Mouse (Mus musculus) lung, postnatal 4 days (tissue): ENCODE measurements around the gene Rbm34.
"Not testable (repeated sequence)": the region's sequence is repeated elsewhere in the genome, so short reads cannot be mapped to it uniquely, and the experiment has no call there.

Source experiments
- DNase-seq, 2 experiments: peaks; one replicate each; pipeline ENCODE4 v3.0.0; 2021

Gene Rbm34

DNA sequence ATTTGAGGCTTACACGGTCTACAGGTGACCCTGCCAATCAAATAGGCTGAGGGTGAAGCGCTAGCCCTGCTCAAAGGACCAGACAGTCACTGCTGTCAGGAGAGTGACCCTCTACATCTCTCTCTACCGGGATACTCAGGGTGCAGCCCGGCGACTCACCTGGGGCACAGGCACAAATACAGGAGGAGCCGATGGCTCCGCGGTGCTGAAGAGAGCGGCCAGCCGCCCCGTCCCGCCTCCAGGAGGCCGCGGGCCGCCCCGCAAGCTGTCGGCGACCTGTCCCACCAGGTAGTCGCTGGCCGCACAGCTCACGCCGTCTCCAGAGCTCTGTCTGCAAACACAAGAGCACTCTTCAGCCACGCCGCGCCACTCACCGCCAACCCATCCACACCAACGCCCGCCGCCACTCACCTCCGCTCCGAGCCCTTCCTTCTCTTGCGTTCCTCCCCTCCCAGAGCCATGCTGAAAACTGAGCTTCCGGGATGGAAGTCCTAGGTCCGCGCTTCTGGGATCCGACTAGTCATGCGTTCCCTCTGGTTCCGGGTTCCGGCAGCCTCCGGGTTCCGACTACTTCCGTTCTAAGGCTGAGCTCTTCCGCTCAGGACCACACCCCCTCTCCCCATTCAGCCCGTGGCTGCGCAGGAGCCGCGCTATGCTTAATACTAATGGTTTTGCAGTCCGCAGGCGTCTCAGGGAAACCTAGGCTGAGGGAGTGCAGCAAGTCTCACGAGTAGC, at the start of gene Rbm34:
TSS of gene Rbm34 (minus strand) at position 493 of the 735 bp plus-strand sequence.
- DNase-seq: peak; percentile 95 to 97

DNA sequence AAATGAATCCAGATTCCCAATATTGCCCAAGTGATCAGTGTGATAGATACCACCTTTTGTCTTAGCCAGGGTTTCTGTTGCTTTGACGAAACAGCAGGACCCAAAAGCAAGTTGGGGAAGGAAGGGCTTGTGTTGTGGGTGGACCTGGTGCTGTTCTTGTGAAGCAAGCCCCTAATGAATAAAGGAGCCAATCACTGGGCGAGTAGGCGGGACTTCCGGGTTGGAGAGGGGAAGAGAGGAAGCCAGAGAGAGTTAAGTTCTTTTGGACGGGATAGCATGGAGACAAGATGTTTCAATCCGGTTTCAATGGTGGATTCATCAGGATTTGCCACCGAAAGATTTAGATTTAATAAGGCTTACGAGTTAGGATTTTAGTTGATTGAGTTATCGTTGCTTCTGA, 40.8 kb upstream of the Rbm34 start:
- DNase-seq: no peak

DNA sequence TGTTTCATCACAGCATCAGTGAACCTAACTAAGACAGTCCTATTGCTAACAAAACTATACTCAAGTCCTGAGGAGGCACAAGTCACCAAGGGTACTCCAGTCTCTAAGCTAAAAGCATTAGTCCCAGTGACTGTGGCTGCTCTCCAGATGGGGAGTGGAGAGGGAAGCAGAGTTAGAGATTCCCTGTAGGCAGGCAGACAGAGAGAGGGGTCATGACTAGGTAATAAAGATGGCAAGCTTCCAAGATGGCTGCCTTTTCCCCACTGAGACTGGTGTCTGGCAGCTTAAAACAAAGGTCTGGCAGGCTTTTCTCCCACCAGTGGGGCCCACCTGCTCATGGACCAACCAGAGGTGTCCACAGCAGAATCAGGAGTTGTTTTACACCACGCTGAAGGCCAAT, 23.6 kb upstream of the Rbm34 start:
- no peak for DNase-seq

DNA sequence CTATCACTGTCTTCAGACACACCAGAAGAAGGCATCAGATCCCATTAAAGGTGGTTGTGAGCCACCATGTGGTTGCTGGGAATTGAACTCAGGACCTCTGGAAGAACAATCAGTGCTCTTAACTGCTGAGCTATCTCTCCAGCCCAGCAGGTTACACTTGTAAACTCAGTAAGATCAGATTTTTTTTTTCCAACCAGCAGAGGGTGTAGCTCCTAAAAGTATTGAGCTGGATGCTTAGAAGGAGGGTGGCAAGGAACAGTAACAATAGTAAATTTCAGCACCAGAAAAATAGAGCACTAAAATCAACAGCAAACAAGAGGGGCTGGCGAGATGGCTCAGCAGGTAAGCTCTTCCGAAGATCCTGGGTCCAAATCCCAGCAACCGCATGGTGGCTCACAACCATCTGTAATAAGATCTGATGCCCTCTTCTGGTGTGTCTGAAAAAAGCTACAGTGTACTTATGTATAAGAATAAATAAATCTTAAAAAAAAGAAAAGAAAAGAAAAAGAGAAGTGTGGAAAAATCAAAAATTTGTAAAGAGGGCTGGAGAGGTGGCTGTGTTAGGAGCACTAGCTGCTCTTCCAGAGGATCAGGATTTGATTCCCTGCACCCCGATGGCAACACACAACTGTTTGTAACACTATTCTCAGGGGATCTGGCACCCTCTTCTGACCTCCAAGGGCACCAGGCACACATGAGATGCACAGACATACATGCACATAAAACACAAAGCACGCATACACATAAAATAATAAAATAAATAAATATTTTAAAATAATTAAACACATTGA, 18.7 kb upstream of the Rbm34 start:
- DNase-seq: no peak

DNA sequence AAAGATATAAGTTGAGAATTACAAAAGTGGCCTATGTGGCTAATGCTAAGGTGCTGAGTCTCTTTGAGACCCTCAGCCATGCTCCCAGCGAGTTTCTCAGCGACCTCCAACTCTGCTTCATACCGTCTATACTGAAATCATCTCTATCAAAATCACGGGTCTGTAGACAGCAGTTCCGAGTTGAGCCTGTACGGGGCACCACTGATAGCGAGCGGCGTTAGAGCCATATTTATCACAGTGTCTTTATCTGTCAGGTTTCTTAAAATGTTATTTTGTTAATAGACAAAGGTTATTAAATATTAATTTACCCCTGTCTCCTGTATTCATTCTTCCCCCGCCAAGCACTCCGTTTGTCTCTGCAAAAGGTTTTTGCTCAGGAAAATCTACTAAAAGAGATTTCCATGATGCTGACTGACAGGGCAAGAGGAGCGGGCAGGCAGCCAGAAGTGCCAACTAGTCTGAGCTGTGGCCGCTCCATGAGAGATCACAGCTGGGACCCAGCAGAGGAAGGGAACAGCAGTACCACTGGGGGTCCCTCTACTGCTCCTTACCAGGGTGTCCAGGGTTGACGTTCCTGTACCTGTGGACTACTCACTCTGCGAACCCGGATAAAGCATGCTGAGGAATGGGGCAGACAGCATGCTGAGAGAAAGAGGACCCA, 17.6 kb upstream of the Rbm34 start:
- DNase-seq: peak in 1 of 2 experiments; percentile 40

DNA sequence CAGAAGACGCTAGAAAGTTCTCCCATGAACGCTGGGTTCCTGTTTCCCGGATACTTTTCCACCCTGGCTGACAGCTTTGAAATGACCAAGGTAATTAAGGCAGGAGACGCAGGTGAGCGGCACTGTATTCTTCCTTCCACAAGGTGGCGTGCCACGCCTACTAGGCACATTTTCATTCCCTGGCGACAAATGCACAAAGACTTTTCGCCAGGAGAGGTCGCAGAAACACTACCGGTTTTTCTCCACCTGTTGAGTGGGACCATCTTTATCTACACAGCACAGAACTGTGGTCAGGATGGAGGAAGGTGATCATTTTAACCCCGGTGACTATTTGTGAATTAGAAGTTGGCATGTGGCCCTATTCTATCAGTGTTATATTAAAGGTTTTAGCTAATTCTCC, 15.6 kb upstream of the Rbm34 start:
- peak; percentile 75 to 86 for DNase-seq

DNA sequence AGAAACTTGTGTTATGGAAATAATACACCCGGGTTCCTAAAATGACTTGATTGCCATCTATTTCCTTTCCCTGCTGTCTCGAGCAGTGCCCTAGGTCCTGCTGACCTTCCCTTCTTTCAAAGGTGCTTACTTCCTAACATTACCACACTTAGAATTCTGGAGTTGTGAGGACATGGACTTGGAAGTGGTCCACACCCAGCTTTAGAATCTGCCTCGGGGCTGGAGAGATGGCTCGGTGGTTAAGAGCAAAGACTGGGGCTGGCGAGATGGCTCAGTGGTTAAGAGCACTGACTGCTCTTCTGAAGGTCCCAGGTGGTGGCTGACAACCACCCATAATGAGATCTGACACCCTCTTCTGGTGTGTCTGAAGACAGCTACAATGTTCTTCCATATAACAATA, 9.2 kb upstream of the Rbm34 start:
- DNase-seq: no peak

DNA sequence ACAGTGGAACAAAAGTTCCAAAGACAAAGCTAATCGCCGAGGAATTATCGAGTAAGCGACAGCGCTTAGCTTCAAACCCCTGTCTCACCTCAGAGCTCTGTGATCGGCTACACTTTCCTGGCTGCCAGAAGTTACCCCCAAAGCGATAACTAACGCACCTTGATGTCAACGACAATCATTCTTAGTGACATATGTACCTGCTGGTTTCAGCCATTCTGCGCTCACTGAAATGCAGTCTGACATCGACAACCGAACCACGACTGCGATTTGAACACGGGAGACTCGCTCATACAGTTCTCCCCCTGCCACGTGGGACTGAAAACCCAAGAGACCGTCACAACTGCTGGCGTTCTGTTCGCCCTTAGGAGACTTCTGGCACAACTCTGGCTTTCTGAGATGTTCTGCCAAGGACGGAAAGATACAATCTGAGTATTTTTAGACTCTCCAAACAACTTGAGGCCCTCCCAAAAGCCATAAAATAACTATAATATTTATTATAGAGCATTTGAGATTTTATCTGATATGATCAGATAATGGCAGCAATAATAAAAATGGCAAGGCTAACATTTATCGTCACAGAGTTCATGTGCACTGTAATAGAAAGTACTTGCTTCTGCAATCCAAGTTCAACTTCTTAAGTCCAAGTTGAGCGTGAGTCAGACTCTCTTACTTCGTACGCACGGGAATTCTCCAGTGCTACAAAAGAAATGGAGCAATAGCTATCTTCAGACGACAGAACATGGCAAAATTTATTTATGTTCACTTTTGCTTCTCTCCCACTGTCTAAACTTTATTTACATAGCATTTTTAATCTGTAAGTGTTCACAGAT, 8.4 kb upstream of the Rbm34 start:
- peak in 1 of 2 experiments; percentile 16 for DNase-seq

DNA sequence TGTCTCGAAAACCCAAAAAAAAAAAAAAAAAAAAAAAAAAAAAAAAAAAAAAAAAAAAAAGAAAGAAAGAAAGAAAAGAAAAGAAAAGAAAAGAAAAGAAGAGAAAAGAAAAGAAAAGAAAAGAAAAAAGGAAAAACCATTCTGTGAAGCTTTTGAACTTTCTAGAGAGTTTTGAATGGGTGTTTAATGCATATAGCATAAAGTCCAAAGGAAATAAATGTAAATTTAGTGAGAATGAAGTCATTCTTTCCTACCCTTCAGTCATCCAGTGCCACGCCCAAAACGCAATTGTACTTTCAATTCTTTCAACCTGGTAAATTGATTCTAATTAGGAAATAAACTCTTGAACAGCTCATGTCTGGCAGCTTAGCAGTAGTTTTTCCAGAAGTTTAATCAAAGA, 7.7 kb upstream of the Rbm34 start:
- DNase-seq: not testable (repeated sequence)

DNA sequence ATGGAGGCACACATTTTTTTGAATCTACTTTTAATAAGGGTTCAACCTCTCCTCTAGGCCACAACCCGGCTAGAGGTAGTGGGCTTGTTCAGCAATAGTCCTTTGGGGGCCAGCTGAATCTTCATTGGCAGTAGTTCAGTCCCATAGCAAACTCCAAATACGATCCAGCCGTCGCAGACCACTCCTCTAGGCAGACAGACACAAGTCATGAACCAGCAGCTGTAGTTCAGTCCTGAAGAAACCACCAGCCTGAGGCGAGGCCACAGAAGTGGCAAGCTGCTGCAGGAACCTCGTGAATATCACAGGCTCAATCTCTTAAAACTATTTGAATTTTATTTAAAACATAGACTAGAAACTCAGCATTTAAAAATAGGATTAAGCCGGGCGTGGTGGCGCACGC, 7.2 kb upstream of the Rbm34 start:
- DNase-seq: no peak

DNA sequence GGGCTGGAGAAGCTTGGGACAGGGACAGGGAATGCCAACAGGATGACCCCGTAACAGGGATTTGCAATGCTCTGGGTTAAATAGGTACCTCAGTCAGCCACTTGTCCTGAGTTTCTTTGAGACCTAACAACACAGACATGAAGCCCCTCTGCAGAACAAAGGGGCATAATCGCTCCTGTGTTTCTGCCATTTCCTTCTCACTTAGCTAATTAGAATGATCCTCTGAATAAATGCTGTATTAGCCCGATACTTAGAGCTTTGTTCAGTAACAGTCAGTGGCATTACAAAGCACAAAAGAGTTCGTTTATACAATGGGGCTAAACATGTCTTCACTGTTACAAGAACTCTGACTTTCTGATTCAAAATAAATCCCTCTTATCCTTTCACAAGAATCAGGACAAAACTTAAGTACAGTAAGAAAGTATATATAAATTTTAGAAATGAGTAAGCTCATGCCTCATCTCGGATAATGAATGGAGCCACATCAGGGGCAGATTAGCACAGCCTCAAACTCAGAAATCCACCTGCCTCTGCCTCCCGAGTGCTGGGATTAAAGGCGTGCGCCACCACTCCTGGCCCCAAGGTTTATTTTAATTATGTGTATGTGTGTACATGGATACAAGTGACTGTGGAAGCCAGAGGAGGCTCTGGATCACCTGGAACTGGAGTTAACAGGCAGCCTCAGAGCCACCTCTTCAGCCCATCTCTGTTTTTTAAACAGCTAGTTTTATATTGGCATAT, 5.9 kb upstream of the Rbm34 start:
- no peak for DNase-seq

DNA sequence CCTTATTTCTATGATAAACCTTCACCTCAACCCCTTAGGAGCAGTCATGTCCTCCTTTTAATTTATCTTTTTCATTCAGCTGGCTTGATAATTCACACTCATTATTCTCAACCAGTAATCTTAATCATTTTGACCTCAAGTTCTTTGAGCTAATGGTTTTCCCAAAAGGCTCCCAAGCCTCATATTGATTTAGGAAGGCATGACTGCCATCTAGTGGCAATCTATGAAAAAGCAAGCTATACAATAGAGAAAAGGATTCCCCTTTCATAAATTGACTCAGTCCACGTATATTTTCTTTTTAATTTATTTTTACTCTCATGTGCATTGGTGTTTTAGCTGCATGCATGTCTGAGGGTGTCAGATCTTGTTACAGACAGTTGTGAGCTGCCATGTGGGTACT, 4.8 kb upstream of the Rbm34 start:
- peak in 1 of 2 experiments; percentile 24 for DNase-seq

DNA sequence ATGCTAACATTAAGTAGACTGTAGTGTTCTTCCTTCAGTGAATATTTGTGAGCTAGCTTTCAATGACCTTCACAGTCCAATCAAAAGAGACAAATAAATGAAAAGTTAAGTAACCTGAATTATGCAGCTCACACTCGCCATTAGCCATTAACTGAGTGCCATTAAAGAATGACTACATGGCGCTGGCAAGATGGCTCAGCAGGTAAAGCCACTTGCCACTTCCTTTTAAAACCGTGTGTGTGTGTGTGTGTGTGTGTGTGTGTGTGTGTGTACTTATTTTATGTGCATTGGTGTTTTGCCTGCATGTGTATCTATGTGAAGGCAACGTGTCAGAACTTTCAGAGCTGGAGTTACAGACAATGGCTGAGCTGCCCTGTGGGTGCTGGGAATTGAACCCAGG, 3.6 kb upstream of the Rbm34 start:
- no peak for DNase-seq

DNA sequence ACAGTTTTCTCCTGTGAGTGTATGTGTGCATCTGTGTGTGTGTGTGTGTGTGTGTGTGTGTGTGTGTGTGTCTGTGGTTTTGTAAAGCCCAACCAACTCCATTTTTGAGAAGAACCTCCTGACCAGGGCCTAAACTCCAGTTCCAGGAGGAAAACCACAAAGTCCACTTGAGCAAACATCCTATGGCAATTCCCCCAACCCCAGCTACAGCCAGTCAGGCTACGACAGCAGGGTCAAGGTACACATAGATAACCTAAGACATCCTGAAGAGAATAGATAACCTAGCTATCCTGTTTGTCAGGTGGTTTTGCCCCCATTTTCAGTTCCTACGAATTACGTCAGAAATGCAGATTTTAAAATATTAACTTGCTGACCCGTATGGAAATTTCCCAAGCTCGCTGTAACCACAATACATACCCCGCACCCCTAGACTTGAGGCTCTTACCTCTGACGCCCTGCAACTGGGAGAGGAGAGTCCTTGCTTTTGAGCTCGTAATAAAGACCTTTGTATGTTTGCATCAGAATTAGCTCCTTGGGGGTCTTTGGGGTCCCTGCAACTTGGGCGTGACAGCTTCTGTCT, 2.9 kb upstream of the Rbm34 start:
- no peak for DNase-seq

DNA sequence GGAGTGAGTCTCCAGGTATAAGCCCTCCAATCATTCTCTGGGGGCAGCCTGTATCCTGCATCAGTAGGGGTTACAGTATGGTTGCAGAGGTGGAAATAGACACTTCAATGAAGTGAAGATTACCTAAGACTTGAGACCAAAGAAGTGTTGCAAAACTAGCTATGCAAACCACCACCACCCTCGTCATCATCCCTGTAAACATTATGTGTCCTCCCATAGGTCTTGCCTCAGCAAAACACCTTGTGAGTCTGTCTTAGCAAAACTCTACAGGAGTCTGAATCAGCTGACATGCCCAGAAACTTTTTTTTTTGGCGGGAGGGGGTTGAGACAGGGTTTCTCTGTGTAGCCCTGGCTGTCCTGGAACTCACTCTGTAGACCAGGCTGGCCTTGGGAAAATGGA, 1.8 kb upstream of the Rbm34 start:
- DNase-seq: no peak

DNA sequence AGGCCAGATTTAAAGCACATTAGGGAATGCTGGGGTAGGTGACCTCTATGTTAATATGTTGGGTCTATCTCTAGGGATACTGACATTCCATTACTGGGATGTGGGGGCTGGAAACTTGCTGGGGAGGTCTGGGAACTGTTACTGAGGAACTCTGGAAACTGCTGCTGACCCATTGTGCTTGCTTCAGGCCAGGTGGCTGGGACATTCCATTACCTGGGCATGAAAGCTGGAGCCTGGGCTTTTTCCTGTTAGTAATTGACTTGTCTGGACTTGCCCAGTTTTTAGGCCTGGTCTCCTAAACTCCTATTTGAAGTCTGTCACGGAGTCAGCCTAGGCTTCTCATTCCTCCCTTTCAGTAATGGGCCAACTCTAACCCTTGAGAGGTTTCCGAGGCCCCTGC, 1.2 kb upstream of the Rbm34 start:
- DNase-seq: no peak

DNA sequence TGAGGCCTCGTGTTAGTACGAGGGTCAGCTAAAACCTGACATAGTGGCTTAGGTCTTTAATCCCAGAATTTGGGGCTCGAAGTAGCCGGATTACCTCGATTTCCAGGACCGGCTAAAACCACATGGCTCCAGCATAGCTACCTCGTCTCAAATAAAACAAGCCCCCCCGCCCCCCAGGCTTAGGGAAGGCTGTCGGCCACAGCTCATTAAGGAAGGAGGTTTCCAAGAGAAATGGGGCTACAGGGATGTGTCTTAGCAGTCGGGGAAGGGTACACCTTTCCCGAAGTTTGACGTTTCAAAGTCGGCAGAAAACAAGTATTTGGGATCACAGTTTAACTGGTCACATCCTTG, 418 bp upstream of the Rbm34 start:
- no peak for DNase-seq

DNA sequence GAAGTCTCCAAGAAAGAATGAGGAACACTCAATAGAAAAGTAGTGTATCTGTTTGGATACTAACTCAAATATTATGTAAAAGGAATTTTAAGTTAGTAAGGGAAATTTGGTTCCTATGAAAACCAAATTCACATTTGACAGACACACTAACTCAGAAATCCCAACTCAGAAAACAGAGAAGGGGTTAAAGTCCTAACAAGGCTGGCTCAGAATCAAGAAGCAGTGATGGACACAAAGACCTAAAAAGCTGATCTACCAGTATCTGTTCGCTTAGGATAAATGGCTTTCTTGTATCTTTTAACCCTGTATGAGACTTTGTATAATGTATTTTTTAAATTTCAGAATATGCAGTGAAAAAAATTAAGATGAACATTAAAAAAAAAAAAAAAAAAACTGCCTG, 1.3 kb downstream of the Rbm34 start:
- no peak for DNase-seq

DNA sequence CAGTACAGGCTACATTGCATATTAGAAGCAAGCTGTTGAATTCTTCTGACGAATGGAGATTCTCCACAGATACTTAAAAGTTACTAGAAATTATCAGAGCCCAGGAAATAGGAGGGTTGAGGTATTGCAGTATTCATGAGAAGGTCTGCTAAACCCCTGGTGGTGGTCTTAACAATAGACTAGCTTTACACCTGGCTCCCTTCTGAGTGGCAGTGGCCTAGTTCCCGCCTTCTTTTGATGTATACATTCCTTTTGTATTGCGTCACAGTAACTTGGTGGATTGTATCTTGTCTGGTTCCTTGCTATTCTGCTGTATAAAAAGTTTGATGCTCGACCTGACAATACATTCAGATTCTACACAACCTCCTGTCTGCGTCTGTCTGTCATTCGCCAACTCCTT, 2.8 kb downstream of the Rbm34 start:
- DNase-seq: no peak

DNA sequence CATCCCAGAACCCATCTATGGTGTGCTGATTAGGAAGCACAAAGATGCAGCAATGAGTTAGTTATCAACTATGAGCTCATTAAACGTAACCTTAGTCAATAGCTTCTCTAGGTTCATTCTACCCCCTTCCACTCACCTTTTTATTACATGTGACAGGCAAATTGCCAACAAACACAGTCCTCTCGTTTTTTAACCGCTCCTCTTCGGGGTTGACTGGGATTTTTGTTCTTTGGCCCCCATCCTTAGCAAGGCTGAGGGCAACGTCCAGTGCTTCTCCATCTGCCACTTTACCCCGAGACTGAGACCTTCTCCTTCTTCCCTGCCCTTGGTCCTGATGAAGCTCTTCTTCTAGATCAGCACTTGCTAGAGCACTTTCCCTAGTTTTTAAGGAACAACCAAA, 5.6 kb downstream of the Rbm34 start:
- no peak for DNase-seq

DNA sequence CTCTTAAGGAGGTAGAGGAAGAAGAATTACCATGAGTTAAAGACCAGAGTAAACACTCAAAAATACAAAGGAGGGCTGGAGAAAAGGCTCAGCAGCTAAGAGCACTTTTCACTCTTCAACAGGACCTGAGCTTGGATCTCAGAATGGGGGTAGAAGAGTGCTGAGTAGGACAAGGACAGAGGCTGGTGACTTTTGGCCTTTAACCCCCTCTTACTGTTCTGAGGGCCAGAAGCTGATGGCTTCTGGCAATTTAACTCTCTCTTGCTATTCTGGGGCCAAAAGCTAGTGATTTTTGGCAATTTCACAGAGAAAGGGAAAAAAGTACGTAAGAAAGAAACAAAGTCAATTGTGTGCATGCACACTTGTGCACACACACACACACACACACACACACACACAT, 8.0 kb downstream of the Rbm34 start:
- DNase-seq: no peak

DNA sequence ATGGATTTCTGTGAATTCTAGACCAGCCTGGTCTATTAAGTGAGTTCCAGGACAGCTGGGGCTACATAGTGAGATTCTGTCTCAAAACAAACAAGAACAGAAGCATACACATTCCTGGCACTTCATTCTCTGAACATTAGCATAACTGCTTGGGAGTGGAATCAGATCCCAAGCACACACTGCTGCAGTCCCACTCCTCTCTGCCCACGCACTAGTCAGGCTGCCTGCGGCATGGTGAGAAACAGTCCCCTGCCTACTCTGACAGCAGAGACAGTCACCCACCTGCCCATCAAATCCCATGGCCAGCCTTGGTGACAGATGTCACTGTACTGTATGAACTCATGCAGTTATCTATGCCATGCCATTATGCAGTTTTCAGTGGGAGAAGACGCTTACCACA, 9.4 kb downstream of the Rbm34 start:
- DNase-seq: no peak
